Mouse (Mus musculus) kidney, embryonic 16.5 days (tissue): Measurements from ENCODE around the gene Tmem120b. TPM values are rescaled to one million over a fixed set of nuclear protein-coding genes. Genes with fewer than 3 reads are reported as not detected.

Experiments
- ATAC-seq: fragments of 200-750 bp; cut with Nextera tagmentation; 2 replicates; pipeline ENCODE4 v1.8.0; 2017; ENCODE audit warnings: moderate TSS enrichment; ENCODE audit not compliant: low FRiP score, low TSS enrichment
- H3K27ac ChIP-seq: fragments of 300-500 bp; sonication (generic); 2 replicates; pipeline ENCODE4 v1.5.1; 2014; ENCODE audit warnings: low read length
- H3K27me3 ChIP-seq: fragments of 300-500 bp; sonication (generic); 2 replicates; pipeline ENCODE4 v1.6.1; 2014; ENCODE audit warnings: low read length, control low read depth, mixed read lengths; ENCODE audit not compliant: insufficient read depth
- H3K36me3 ChIP-seq: fragments of 300-500 bp; sonication (generic); 2 replicates; pipeline ENCODE4 v1.6.1; 2014; ENCODE audit warnings: low read length, control low read depth, mixed read lengths; ENCODE audit not compliant: insufficient read depth
- H3K4me1 ChIP-seq: fragments of 300-500 bp; sonication (generic); 2 replicates; pipeline ENCODE4 v1.6.1; 2014; ENCODE audit warnings: low read length, control low read depth, mixed read lengths; ENCODE audit not compliant: insufficient read depth
- H3K4me2 ChIP-seq: fragments of 300-500 bp; sonication (generic); replicated peaks from 2 replicates; pipeline ENCODE4 v1.6.1; 2014; ENCODE audit warnings: low read depth, low read length
- H3K4me3 ChIP-seq: fragments of 300-500 bp; sonication (generic); 2 replicates; pipeline ENCODE4 v1.5.1; 2014; ENCODE audit warnings: mild to moderate bottlenecking, low read length
- H3K9ac ChIP-seq: fragments of 300-500 bp; sonication (generic); replicated peaks from 2 replicates; pipeline ENCODE4 v1.6.1; 2014; ENCODE audit warnings: low read length
- H3K9me3 ChIP-seq: fragments of 300-500 bp; sonication (generic); 2 replicates; pipeline ENCODE4 v1.6.1; 2016; ENCODE audit warnings: low read length, control low read depth
- WGBS: fragments of 180-500 bp; shearing (Covaris S2); extraction: QIAGEN DNeasy Blood & Tissue Kit; methylation state at CpG from one replicate; pipeline ENCODE4 v1.1.7; 2014; 5-methylcytosine and 5-hydroxymethylcytosine counted together
- polyA plus RNA-seq: library from polyadenylated mRNA; unstranded; fragments of >200 nt; fragmentation: Nextera tagmentation; extraction: Ambion mirVana; gene quantifications from 2 replicates; pipeline ENCODE4 v1.2.1, GENCODE M21; 2015

The Tmem120b gene
- polyA plus RNA-seq, 1 experiment from 2014 or later: 16.8 TPM

DNA sequence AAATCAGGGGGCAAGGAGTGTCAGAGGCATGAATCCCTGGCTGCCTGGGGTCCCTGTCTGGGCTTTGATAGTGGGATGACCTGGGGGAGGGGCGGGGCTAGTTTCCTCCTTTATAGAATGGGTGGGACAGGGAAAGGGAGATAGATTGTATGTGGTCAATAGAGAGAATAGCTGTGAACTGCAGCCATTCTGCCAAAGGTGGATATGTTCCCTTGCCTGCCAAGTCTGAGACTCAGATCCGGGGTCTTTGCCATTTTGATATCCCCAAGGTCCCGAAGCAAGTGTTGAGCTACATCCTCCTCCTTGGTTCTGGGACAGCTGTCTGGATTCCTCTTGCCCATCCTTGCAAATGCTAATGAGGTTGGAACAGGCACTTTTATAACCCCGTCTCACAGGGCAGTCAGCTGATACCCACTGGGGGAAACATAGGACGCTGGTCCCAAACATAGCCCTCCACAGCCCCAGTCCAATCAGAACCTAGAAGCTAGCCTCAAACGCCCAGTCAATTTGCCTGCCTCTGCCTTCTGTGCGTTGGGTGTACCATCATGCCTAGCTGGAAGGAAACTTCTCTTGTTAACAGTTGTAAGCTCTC, 52.5 kb downstream of the Tmem120b start:
- 0 out of 2 replicates have a peak, but pooled peaks cover 5% of the 10 kb centered on the region for H3K36me3 ChIP-seq
- no peak overlapping the region for H3K4me2 ChIP-seq
- H3K4me1 ChIP-seq: no peaks in the 10 kb centered on the region
- no peaks in the 10 kb centered on the region for H3K9me3 ChIP-seq
- H3K9ac ChIP-seq: no peak overlapping the region
- WGBS: 62% methylated on average over 7 of the region's 7 CpGs
- no peak overlapping the region for H3K4me3 ChIP-seq
- ATAC-seq: no peak
- no peak overlapping the region for H3K27ac ChIP-seq
- H3K27me3 ChIP-seq: no peaks in the 10 kb centered on the region

DNA sequence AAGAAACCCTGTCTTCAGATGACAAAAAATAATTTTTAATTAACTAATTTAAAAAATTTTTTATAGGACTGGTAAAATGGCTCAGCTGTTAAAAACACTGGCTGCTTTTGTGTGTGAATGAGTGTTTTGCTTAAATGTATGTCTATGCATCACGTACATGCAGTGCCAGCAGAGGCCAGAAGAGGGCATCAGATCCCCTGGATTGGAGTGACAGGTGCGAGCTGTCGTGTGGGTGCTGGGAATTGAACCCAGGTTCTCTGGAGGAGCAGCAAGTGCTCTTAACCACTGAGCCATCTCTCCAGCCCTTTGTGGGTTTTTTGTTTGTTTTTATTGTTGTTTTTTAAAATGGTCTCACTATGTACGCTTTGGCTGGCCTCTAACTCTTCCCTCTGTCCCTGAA, 54.0 kb downstream of the Tmem120b start:
- Histone ChIP-seq H3K4me3 (no peak overlapping the region), H3K27ac (no peak overlapping the region), H3K36me3 (no peaks in the 10 kb centered on the region), H3K9me3 (no peaks in the 10 kb centered on the region), H3K27me3 (no peaks in the 10 kb centered on the region), H3K4me2 (no peak overlapping the region), H3K9ac (no peak overlapping the region), H3K4me1 (no peaks in the 10 kb centered on the region)
- WGBS: 82% methylated on average over 4 of the region's 4 CpGs
- ATAC-seq: no peak

DNA sequence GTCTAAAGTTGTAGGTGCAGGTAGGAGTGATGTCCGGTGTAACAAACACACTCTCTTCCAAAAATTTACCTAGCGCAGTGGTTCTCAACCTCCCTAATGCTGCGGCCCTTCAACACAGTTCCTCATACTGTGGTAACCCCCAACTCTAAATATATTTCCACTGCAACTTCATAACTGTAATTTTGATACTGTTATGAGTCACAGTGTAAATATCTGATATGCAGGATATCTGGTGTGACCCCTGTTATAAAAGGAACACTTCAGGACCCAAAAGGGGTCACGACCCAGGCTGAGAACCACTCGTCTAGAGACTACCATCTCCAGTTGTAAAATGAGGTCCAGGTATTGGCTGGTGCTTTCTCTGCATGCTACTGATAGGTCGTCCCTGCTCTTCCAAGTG, 56.9 kb downstream of the Tmem120b start:
- Histone ChIP-seq H3K9me3 (no peaks in the 10 kb centered on the region), H3K4me3 (no peak overlapping the region), H3K4me1 (peaks cover 9% of the 10 kb centered on the region), H3K27me3 (no peaks in the 10 kb centered on the region), H3K36me3 (no peaks in the 10 kb centered on the region), H3K4me2 (no peak overlapping the region), H3K9ac (no peak overlapping the region), H3K27ac (no peak overlapping the region)
- 77% methylated on average over 6 of the region's 6 CpGs for WGBS
- ATAC-seq: no peak

DNA sequence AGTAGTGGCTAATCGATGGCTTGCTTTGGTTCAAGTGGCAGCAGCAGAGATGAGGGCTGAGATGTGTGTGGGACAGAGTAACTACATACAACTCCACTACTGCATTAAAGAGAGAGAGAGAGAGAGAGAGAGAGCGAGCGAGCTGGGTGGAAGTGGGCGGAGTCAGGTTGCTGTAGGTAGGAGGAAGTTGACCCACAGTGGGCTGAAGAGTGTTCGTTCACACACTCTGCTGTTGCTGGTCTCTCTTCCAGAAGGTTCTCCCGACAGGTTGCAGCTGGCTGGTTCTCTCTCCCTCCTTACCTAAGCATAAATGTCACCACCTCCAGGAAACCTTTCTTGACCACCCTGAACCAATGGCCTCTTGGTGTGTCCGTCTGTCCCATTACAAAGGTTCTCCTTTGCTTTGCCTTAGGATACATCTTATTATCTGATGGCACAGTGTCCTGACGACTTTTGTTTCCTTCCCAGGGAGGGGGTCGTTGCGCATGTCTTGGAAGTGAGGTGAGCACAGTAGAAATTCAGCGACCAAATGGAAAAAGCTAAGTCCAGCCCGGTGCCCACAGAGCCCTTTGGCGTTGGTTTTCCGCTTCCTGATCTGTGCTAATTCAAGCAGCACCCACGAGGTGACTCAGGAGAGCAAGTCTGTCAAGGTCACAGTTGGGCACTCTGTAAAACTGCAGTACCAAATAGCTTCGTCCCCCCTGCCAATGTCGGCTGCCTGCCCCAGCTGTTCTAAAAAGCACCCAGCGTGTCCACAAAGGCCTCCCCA, 57.6 kb downstream of the Tmem120b start:
- WGBS: 67% methylated on average over 18 of the region's 18 CpGs
- H3K4me1 ChIP-seq: peaks cover 9% of the 10 kb centered on the region
- no peaks in the 10 kb centered on the region for H3K36me3 ChIP-seq
- H3K9me3 ChIP-seq: no peaks in the 10 kb centered on the region
- H3K4me3 ChIP-seq: no peak overlapping the region
- H3K4me2 ChIP-seq: no peak overlapping the region
- no peak overlapping the region for H3K27ac ChIP-seq
- no peaks in the 10 kb centered on the region for H3K27me3 ChIP-seq
- 0 out of 2 replicates have a peak, but pooled peaks have one; percentile 36 for ATAC-seq
- no peak overlapping the region for H3K9ac ChIP-seq

DNA sequence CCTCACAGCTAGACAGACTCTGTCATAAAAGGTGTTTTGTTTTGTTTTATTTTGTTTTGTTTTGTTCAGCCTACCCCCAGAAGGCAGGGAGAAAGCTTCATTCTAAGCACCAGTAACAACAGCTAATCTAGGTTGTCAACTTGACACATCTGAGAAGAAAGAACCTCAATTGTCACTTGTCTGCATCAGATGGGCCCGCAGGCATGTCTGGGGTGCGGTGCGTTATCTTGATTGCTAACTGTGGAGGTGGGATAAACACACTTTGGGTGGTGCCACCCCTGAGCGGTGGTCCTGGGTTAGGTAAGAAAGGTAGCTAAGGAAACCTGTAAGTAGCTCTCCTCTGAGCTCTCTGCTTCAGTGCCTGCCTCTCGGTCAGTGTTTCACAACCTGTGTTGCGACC, 58.8 kb downstream of the Tmem120b start:
- no peaks in the 10 kb centered on the region for H3K27me3 ChIP-seq
- ATAC-seq: no peak
- H3K9ac ChIP-seq: no peak overlapping the region
- H3K27ac ChIP-seq: no peak overlapping the region
- no peak overlapping the region for H3K4me2 ChIP-seq
- no peaks in the 10 kb centered on the region for H3K36me3 ChIP-seq
- H3K4me1 ChIP-seq: peaks cover 18% of the 10 kb centered on the region
- no peaks in the 10 kb centered on the region for H3K9me3 ChIP-seq
- WGBS: 61% methylated on average over 6 of the region's 6 CpGs
- H3K4me3 ChIP-seq: no peak overlapping the region

DNA sequence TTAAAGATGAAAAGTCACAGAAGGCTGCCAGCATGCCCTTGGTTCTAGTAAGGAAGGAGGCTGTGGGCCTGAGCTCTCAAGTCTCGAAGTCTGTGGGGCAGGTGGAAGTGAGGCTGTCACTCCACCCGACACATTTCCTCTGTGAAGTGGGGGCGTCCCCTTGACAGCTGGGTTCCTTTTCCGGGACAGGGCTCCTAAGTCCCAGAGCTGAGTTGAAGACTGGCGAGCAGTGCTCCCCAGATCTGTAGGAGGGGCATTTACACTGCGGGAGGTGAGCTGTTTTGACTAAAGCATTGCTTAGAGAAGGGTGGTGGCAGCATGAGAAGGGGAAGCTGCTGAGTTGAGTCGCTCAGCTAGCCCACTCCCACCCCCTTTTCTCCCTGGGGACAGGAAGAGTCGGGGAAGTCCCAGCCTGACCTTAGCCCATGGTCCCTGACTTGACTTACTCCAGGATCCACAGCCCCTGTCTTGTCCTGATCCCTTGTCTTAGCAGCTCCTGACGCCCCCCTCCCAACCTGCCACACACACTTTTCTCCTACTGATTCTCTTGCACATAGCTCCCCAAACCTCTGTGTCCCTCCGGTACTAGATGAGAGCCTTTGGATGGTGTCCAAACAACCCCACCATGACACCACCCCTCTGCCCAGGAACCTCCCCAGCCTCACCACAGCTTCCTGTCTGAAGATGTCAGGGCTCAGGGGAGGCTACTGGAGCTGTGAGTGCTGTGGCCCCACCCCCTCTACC, 60.4 kb downstream of the Tmem120b start:
- H3K9ac ChIP-seq: no peak overlapping the region
- no peak for ATAC-seq
- no peak overlapping the region for H3K27ac ChIP-seq
- H3K9me3 ChIP-seq: no peaks in the 10 kb centered on the region
- WGBS: 53% methylated on average over 10 of the region's 10 CpGs
- H3K36me3 ChIP-seq: no peaks in the 10 kb centered on the region; the same call in 1 of the 2 replicates
- H3K4me2 ChIP-seq: no peak overlapping the region
- no peaks in the 10 kb centered on the region for H3K27me3 ChIP-seq
- peaks cover 33% of the 10 kb centered on the region for H3K4me1 ChIP-seq
- H3K4me3 ChIP-seq: no peak overlapping the region

DNA sequence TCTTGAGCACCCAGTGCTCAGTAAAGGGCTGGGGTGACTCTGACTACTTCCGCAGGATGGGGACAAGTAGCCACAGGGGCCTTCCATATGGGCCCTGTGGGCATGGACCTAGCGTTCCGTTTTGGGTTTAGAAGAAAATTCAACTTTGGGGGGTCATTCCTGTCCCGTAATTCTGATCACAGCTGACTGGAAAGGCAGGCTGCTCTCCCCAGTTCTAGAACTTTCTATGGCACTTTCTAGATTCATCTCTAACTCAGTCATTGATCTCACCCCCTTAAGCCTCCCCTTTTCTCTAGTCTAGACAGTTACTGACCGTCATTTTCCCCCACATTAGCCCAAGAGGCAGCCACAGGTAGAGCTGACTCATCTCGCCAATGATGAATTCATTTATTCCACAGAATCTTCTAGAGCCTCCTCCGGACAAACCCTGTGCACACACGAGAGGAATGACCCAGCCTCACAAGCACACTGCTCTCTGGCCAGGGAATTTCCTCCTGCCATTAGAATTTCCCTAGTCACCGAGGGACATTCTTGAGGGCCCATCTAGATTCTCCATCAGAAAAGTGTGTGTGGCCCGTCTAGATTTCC, 61.0 kb downstream of the Tmem120b start:
- Histone ChIP-seq H3K4me1 (peaks cover 39% of the 10 kb centered on the region), H3K4me2 (no peak overlapping the region)

DNA sequence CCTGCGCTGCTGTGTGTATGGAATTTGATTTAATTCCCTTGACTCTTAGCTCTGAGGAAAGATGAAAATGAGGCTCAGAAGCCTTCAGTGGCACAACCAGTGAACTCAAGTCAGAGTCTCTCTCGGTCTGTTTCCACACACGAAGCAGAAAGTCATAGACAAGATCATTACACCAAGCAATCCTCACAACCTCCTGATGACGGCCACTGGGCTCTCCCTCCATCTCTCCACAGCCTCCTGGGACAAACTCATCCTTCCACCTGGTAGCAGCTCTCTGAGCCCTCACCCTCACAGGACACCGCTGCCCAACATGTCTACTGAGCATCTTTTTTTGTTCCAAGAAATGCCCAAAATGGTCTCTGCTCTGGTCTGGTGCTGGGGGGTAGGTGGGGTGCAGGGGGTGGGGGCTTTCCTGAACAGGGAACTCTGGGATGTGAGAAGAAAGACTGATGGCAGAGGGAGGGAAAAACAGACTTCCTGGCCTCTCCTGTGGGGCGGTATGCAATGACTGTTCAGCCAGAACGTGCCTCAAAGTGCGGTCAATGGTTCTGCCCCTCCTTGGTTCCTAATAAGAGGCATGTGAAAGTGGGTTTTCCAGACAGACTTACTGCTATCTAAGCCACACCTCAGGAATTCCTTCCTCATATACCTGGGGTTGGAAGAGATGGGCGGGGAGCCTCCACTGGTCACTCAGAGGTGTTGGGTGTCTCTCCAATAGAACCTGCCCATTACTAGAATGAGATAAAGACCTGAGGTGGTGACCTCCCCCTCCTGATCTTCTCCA, 62.0 kb downstream of the Tmem120b start:
- Histone ChIP-seq H3K27me3 (no peaks in the 10 kb centered on the region), H3K4me1 (peaks cover 49% of the 10 kb centered on the region), H3K9ac (no peak overlapping the region), H3K36me3 (peaks cover 10% of the 10 kb centered on the region; the same call in 1 of the 2 replicates), H3K9me3 (no peaks in the 10 kb centered on the region), H3K4me2 (no peak overlapping the region), H3K4me3 (no peak overlapping the region), H3K27ac (no peak overlapping the region)
- WGBS: 90% methylated on average over 9 of the region's 9 CpGs
- no peak for ATAC-seq

More for the DNA sequence above, 61.0 kb downstream of the Tmem120b start:
- Histone ChIP-seq H3K27ac (no peak overlapping the region), H3K4me3 (no peak overlapping the region), H3K9ac (no peak overlapping the region), H3K27me3 (no peaks in the 10 kb centered on the region), H3K9me3 (no peaks in the 10 kb centered on the region), H3K36me3 (peaks cover 4% of the 10 kb centered on the region; the same call in 1 of the 2 replicates)
- ATAC-seq: no peak
- WGBS: 78% methylated on average over 10 of the region's 10 CpGs

DNA sequence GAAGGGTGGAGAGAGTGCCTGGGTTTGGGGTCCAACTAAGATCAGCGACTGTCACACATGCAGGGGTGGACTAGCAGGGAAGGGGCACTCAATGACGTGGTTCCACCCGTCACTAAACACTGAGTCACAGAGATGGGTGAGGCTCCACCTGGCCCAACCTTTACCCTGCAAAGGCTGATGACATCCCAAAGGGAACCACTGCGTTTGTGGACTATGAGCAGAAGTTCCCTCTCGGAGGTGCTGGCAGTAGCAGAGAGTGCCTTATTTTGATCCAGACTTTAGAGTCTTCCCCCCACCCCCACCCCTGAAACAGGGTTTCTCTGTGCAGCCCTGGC, 62.6 kb downstream of the Tmem120b start:
- Histone ChIP-seq H3K4me1 (peaks cover 55% of the 10 kb centered on the region), H3K27ac (no peak overlapping the region), H3K27me3 (no peaks in the 10 kb centered on the region), H3K4me2 (no peak overlapping the region), H3K4me3 (no peak overlapping the region), H3K9ac (no peak overlapping the region), H3K36me3 (peaks cover 10% of the 10 kb centered on the region; the same call in 1 of the 2 replicates), H3K9me3 (no peaks in the 10 kb centered on the region)
- WGBS: 92% methylated on average over 5 of the region's 5 CpGs
- no peak for ATAC-seq
